Mouse (Mus musculus) MEL (cell line): Measurements from ENCODE around the gene Itga5. TPM values are rescaled to one million over a fixed set of nuclear protein-coding genes. Genes with fewer than 3 reads are reported as not detected.
A peak's percentile ranks its signal among the peaks of the same experiment; 100 is the strongest.

Experiments
- DNase-seq: peaks from one replicate; pipeline ENCODE4 v3.0.0; 2011; ENCODE audit warnings: low read depth, low spot score
- H3K27ac ChIP-seq: 2 replicates; pipeline ENCODE4 v1.5.1; 2012; ENCODE audit warnings: low read depth, mild to moderate bottlenecking, control low read depth, low read length, moderate library complexity; ENCODE audit not compliant: control insufficient read depth
- H3K27me3 ChIP-seq, 2 experiments: fragments of 150-350 bp in 1 of 2; sonication (generic) in 1 of 2; 2 replicates each; pipeline ENCODE4 v1.6.1; 2012; ENCODE audit warnings: low read length in 2 of 2, mild to moderate bottlenecking in 2 of 2, improper control_type of control experiment in 1 of 2, moderate library complexity in 1 of 2; ENCODE audit not compliant: insufficient read depth in 2 of 2, control insufficient read depth in 1 of 2
- H3K36me3 ChIP-seq, 2 experiments: 2 replicates each; pipeline ENCODE4 v1.6.1; 2012 to 2014; ENCODE audit warnings: low read length in 2 of 2, improper control_type of control experiment in 1 of 2, inconsistent platforms in 1 of 2, mild to moderate bottlenecking in 1 of 2; ENCODE audit not compliant: insufficient read depth in 2 of 2, control insufficient read depth in 1 of 2
- H3K4me1 ChIP-seq, 2 experiments: fragments of 150-350 bp in 1 of 2; sonication (generic) in 1 of 2; 2 replicates each; pipeline ENCODE4 v1.6.1; 2012; ENCODE audit warnings: low read length in 2 of 2, improper control_type of control experiment in 1 of 2, mild to moderate bottlenecking in 1 of 2; ENCODE audit not compliant: insufficient read depth in 2 of 2, control insufficient read depth in 1 of 2
- H3K4me3 ChIP-seq, 2 experiments: fragments of 150-350 bp in 1 of 2; sonication (generic) in 1 of 2; 2 replicates each; pipeline ENCODE4 v1.5.1; 2012; ENCODE audit warnings: low read depth in 2 of 2, low read length in 2 of 2, mild to moderate bottlenecking in 2 of 2, moderate library complexity in 2 of 2, control low read depth in 1 of 2, improper control_type of control experiment in 1 of 2; ENCODE audit not compliant: control insufficient read depth in 1 of 2, insufficient read depth in 1 of 2
- H3K79me2 ChIP-seq: 2 replicates; pipeline ENCODE4 v1.6.1; 2012; ENCODE audit warnings: mild to moderate bottlenecking, low read length, moderate library complexity; ENCODE audit not compliant: control insufficient read depth, poor library complexity, insufficient read depth
- H3K9ac ChIP-seq: 2 replicates; pipeline ENCODE4 v1.6.1; 2012; ENCODE audit warnings: low read depth, mild to moderate bottlenecking, control low read depth, low read length, moderate library complexity; ENCODE audit not compliant: control insufficient read depth, poor library complexity, severe bottlenecking
- H3K9me3 ChIP-seq: fragments of 150-350 bp; sonication (generic); replicated peaks from 2 replicates; pipeline ENCODE4 v1.6.1; 2012; ENCODE audit warnings: mild to moderate bottlenecking, low read length, improper control_type of control experiment, moderate library complexity; ENCODE audit not compliant: insufficient read depth
- CHD2 ChIP-seq: IDR thresholded peaks from 2 replicates; pipeline ENCODE4 v1.6.1; 2011; ENCODE audit warnings: low read length, improper control_type of control experiment
- CTCF ChIP-seq, 3 experiments: IDR thresholded peaks in 2 of 3; conservative IDR thresholded peaks in 1 of 3; 2 replicates each; pipeline ENCODE4 v1.5.1; 2011 to 2012; ENCODE audit warnings: low read length in 3 of 3, low read depth in 2 of 3, mild to moderate bottlenecking in 2 of 3, improper control_type of control experiment in 1 of 3, inconsistent platforms in 1 of 3, mixed read lengths in 1 of 3, moderate library complexity in 1 of 3; ENCODE audit not compliant: control insufficient read depth in 1 of 3, insufficient read depth in 1 of 3, poor library complexity in 1 of 3, severe bottlenecking in 1 of 3
- ELF1 ChIP-seq: IDR thresholded peaks from 2 replicates; pipeline ENCODE4 v1.6.1; 2014; ENCODE audit warnings: low read depth, mild to moderate bottlenecking, inconsistent platforms, low read length, improper control_type of control experiment, moderate library complexity
- ETS1 ChIP-seq: IDR thresholded peaks from 2 replicates; pipeline ENCODE4 v1.6.1; 2012; ENCODE audit warnings: low read depth, mild to moderate bottlenecking, inconsistent platforms, low read length, improper control_type of control experiment, moderate library complexity
- HCFC1 ChIP-seq: IDR thresholded peaks from 2 replicates; pipeline ENCODE4 v1.6.1; 2012; ENCODE audit warnings: low read depth, mild to moderate bottlenecking, inconsistent platforms, low read length, improper control_type of control experiment, moderate library complexity
- MAZ ChIP-seq: IDR thresholded peaks from 2 replicates; pipeline ENCODE4 v1.6.1; 2012; ENCODE audit warnings: low read depth, mild to moderate bottlenecking, inconsistent platforms, low read length, improper control_type of control experiment
- MEF2A ChIP-seq: IDR thresholded peaks from 2 replicates; pipeline ENCODE4 v1.6.1; 2014; ENCODE audit warnings: low read depth, mild to moderate bottlenecking, inconsistent platforms, low read length, improper control_type of control experiment; ENCODE audit not compliant: poor library complexity, insufficient replicate concordance, severe bottlenecking; ENCODE audit errors: extremely low read depth
- NRF1 ChIP-seq: IDR thresholded peaks from 2 replicates; pipeline ENCODE4 v1.6.1; 2014; ENCODE audit warnings: low read depth, mild to moderate bottlenecking, inconsistent platforms, low read length, improper control_type of control experiment, moderate library complexity; ENCODE audit not compliant: poor library complexity, insufficient read depth, severe bottlenecking
- POLR2A ChIP-seq, 2 experiments: IDR thresholded peaks; 2 replicates each; pipeline ENCODE4 v1.6.1; 2011 to 2012; ENCODE audit warnings: low read length in 2 of 2, mild to moderate bottlenecking in 2 of 2, control low read depth in 1 of 2, improper control_type of control experiment in 1 of 2, low read depth in 1 of 2, moderate library complexity in 1 of 2; ENCODE audit not compliant: control insufficient read depth in 1 of 2, insufficient read depth in 1 of 2, poor library complexity in 1 of 2
- RAD21 ChIP-seq: IDR thresholded peaks from 2 replicates; pipeline ENCODE4 v1.6.1; 2011; ENCODE audit warnings: mild to moderate bottlenecking, low read depth, low read length, improper control_type of control experiment
- SIN3A ChIP-seq: IDR thresholded peaks from 2 replicates; pipeline ENCODE4 v1.6.1; 2012; ENCODE audit warnings: low read length, improper control_type of control experiment, inconsistent platforms
- SMC3 ChIP-seq: IDR thresholded peaks from 2 replicates; pipeline ENCODE4 v1.6.1; 2011; ENCODE audit warnings: low read depth, low read length, improper control_type of control experiment
- TCF12 ChIP-seq: IDR thresholded peaks from 2 replicates; pipeline ENCODE4 v1.6.1; 2014; ENCODE audit warnings: low read depth, mild to moderate bottlenecking, inconsistent platforms, low read length, improper control_type of control experiment, moderate library complexity
- UBTF ChIP-seq: IDR thresholded peaks from 2 replicates; pipeline ENCODE4 v1.6.1; 2012; ENCODE audit warnings: low read depth, mild to moderate bottlenecking, inconsistent platforms, low read length, improper control_type of control experiment, moderate library complexity, borderline replicate concordance; ENCODE audit not compliant: insufficient read depth
- ZC3H11A ChIP-seq: IDR thresholded peaks from 2 replicates; pipeline ENCODE4 v1.6.1; 2012; ENCODE audit warnings: low read depth, mild to moderate bottlenecking, inconsistent platforms, low read length, improper control_type of control experiment
- ZNF384 ChIP-seq: IDR thresholded peaks from 2 replicates; pipeline ENCODE4 v1.6.1; 2012; ENCODE audit warnings: low read depth, mild to moderate bottlenecking, inconsistent platforms, low read length, improper control_type of control experiment
- polyA plus RNA-seq, 2 experiments: library from polyadenylated mRNA; stranded (reverse) in 1 of 2; unstranded in 1 of 2; fragments of >175 nt in 1 of 2; fragments of >200 nt in 1 of 2; gene quantifications; 2 replicates each; pipeline versions ENCODE4 v1.2.1 to v1.2.4; 2012; ENCODE audit warnings: low replicate concordance in 2 of 2, low read depth in 1 of 2; ENCODE audit not compliant: insufficient read length in 2 of 2, insufficient read depth in 1 of 2, missing spikeins in 1 of 2
- total RNA-seq: library from RNA; depleted of rRNA; stranded (reverse); fragments of 300-350 nt; gene quantifications from 2 replicates; pipeline ENCODE4 v1.2.3, GENCODE M21; 2012

The Itga5 gene
- total and polyA plus RNA-seq, 3 experiments, result 6.0 to 17.4 TPM; not detected in 1

DNA sequence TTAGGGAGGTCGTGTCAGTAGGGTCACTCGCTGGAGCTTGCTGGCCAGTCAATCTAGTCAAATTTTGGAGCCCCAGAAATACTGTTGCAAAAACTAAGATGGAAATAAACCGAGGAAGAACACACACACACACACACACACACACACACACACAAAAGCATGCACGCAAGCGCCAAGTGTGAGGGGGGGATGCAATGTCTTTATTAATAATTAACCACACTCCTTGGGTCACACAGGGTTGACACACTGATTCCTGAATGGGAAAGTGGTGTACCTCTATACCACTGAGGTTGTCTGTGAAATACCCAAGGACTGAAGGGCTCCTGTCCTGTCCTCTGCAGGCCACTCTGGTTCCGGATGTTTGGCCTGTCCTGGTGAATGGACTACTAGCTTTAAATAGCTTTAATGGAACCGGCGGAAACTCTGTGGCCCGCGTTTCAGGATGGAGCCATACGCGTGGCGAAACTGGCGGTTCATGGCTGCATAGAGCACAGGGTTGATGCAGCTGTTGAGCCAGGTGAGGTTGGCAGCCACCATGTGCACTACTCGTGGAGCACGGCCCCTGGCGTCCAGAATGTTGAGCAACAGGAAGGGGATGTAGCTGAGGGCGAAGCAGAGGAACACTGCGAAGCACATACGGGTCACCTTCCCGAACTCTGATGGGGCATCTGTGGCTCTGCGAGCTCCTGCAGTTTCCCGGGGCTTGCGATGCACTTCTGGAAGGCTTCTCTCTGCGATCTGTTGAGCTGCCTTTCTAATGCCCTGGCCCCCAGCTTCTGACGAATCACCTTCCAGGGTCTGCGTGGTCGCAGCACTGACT lies 58.3 kb downstream of the Itga5 start:
- no peak overlapping the region for H3K27ac ChIP-seq
- no peaks in the 10 kb centered on the region for H3K27me3 ChIP-seq
- no peak overlapping the region for H3K9ac ChIP-seq

DNA sequence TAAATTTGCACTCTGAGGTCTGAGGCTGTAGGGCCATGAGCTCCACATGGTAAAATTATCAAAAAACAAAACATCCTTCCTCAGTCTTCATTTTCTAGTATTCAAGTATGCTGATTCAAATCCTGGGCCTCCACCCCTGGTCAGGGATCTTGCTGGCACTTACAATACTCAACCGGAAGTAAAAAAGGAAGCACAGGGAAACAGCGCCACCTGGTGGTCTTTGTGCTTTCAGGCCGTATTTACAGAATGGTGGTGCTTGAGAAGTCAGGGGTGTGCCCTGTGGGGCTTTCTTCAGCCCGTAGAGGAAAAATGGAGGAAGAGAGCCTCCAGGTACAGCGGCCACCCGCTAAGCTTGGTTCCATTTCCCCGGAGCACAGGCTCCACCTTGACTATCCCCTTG lies 59.4 kb downstream of the Itga5 start:
- DNase-seq, result peak; percentile 88
- H3K27me3 ChIP-seq, result no peaks in the 10 kb centered on the region
- no peak overlapping the region for H3K27ac ChIP-seq
- H3K4me3 ChIP-seq, result peak overlapping the region; percentile 7 to 33; a peak in 2 of 4 replicates
- peak overlapping the region; percentile 40 for H3K9ac ChIP-seq
- no peaks in the 10 kb centered on the region for H3K9me3 ChIP-seq
- H3K4me1 ChIP-seq, result peaks cover 0 to 3% of the 10 kb centered on the region in 2 experiments; a peak in 2 of 4 replicates
- TF ChIP-seq SMC3, result peak; percentile 89
- no peak for TF ChIP-seq POLR2A (IDR thresholded peaks at IDR 0.05; ENCODE audit: control insufficient read depth in 1 of 2, insufficient read depth in 1 of 2, low read depth in 1 of 2, low read length in 2 of 2, poor library complexity in 1 of 2)
- peak; percentile 85 for TF ChIP-seq RAD21
- no peak for TF ChIP-seq MEF2A
- peak; percentile 35; the same call in 1 of the 2 replicates for TF ChIP-seq HCFC1
- TF ChIP-seq ZC3H11A, result peak; percentile 79
- TF ChIP-seq TCF12, result no peak
- TF ChIP-seq NRF1, result no peak
- peak; percentile 56 to 91 (median 72) for TF ChIP-seq CTCF (IDR thresholded peaks at IDR 0.05 in 2 of 3, conservative IDR thresholded peaks at IDR 0.05 in 1 of 3; ENCODE audit: control insufficient read depth in 1 of 3, insufficient read depth in 1 of 3, low read depth in 2 of 3, low read length in 3 of 3, poor library complexity in 1 of 3, severe bottlenecking in 1 of 3)
- TF ChIP-seq ETS1, result no peak
- TF ChIP-seq ELF1, result peak; percentile 72
- TF ChIP-seq SIN3A, result peak; percentile 29; the same call in 1 of the 2 replicates
- TF ChIP-seq UBTF, result no peak
- no peak for TF ChIP-seq MAZ
- H3K79me2 ChIP-seq, result no peaks in the 10 kb centered on the region
- peaks cover 0 to 3% of the 10 kb centered on the region in 2 experiments; a peak in 2 of 4 replicates for H3K36me3 ChIP-seq

More for the DNA sequence above, 58.3 kb downstream of the Itga5 start:
- Histone ChIP-seq H3K79me2 (no peaks in the 10 kb centered on the region), H3K4me1 (peaks cover 0 to 3% of the 10 kb centered on the region in 2 experiments; a peak in 2 of 4 replicates), H3K9me3 (no peaks in the 10 kb centered on the region), H3K4me3 (no peak overlapping the region), H3K36me3 (peaks cover 0 to 3% of the 10 kb centered on the region in 2 experiments; a peak in 2 of 4 replicates)
- no peak for DNase-seq
- TF ChIP-seq ZNF384 (no peak), ZC3H11A (no peak), CHD2 (no peak)
- TF ChIP-seq, all 39 proteins: peak for 0
